Mouse (Mus musculus): ENCODE results near the gene Olfr509. TPM values are rescaled to one million over a fixed set of nuclear protein-coding genes. Genes with fewer than 3 reads are reported as not detected.

Gene Olfr509
- polyA plus RNA-seq, 1 experiment from 2014 or later, result not detected

Other genes starting within 250 kb of the Olfr509 start
- not detected in 2 replicates for gene Olfr497, start 231.5 kb downstream of the Olfr509 start, polyA plus RNA-seq (2015; fragmentation: Nextera tagmentation; extraction: Ambion mirVana)
- gene Olfr498, start 186.6 kb downstream of the Olfr509 start, polyA plus RNA-seq (2015; fragmentation: Nextera tagmentation; extraction: Ambion mirVana), result not detected in 2 replicates
- not detected in 2 replicates for gene Olfr502, start 126.8 kb downstream of the Olfr509 start, polyA plus RNA-seq (2015; fragmentation: Nextera tagmentation; extraction: Ambion mirVana)
- gene Olfr503, start 107.4 kb downstream of the Olfr509 start, polyA plus RNA-seq (2015; fragmentation: Nextera tagmentation; extraction: Ambion mirVana), result not detected in 2 replicates
- not detected in 2 replicates for gene Olfr504, start 86.1 kb downstream of the Olfr509 start, polyA plus RNA-seq (2015; fragmentation: Nextera tagmentation; extraction: Ambion mirVana)
- gene Olfr506, start 41.1 kb downstream of the Olfr509 start, polyA plus RNA-seq (2015; fragmentation: Nextera tagmentation; extraction: Ambion mirVana), result not detected in 2 replicates
- not detected in 2 replicates for gene Olfr507, start 30.1 kb downstream of the Olfr509 start, polyA plus RNA-seq (2015; fragmentation: Nextera tagmentation; extraction: Ambion mirVana)
- not detected in 2 replicates for gene Olfr508, start 21.9 kb downstream of the Olfr509 start, polyA plus RNA-seq (2015; fragmentation: Nextera tagmentation; extraction: Ambion mirVana)
- gene Olfr510, start 14.5 kb upstream of the Olfr509 start, polyA plus RNA-seq (2015; fragmentation: Nextera tagmentation; extraction: Ambion mirVana), result not detected in 2 replicates
- gene Olfr512, start 61.4 kb upstream of the Olfr509 start, polyA plus RNA-seq (2015; fragmentation: Nextera tagmentation; extraction: Ambion mirVana), result not detected in 2 replicates
- gene Olfr513, start 99.1 kb upstream of the Olfr509 start, polyA plus RNA-seq (2015; fragmentation: Nextera tagmentation; extraction: Ambion mirVana), result not detected in 2 replicates
- not detected in 2 replicates for gene Olfr514, start 174.1 kb upstream of the Olfr509 start, polyA plus RNA-seq (2015; fragmentation: Nextera tagmentation; extraction: Ambion mirVana)
- gene Olfr516, start 198.6 kb upstream of the Olfr509 start, polyA plus RNA-seq (2015; fragmentation: Nextera tagmentation; extraction: Ambion mirVana), result not detected in 2 replicates
- gene Olfr517, start 220.5 kb upstream of the Olfr509 start, polyA plus RNA-seq (2015; fragmentation: Nextera tagmentation; extraction: Ambion mirVana), result not detected in 2 replicates
- not detected in 2 replicates for gene Olfr518, start 233.1 kb upstream of the Olfr509 start, polyA plus RNA-seq (2015; fragmentation: Nextera tagmentation; extraction: Ambion mirVana)
- gene Olfr519, start 242.5 kb upstream of the Olfr509 start, polyA plus RNA-seq (2015; fragmentation: Nextera tagmentation; extraction: Ambion mirVana), result not detected in 2 replicates

Data from forebrain, embryonic 15.5 days (tissue).